Mouse (Mus musculus) activated CD4-positive, CD25-positive, alpha-beta regulatory T cell, adult 4 months (primary cell): ENCODE results near the gene Aggf1. TPM values are rescaled to one million over a fixed set of nuclear protein-coding genes. Genes with fewer than 3 reads are reported as not detected.

Experiments
- ATAC-seq: one replicate; pipeline ENCODE4 v1.8.0; 2017
- polyA plus RNA-seq, 2 experiments: library from polyadenylated mRNA; unstranded; fragments of 100-300 nt; shearing (Covaris generic); gene quantifications; one replicate each; pipeline ENCODE4 v1.2.1; 2017

The Aggf1 gene
- polyA plus RNA-seq, 2 experiments from 2014 or later: 11.3 to 12.4 TPM

DNA sequence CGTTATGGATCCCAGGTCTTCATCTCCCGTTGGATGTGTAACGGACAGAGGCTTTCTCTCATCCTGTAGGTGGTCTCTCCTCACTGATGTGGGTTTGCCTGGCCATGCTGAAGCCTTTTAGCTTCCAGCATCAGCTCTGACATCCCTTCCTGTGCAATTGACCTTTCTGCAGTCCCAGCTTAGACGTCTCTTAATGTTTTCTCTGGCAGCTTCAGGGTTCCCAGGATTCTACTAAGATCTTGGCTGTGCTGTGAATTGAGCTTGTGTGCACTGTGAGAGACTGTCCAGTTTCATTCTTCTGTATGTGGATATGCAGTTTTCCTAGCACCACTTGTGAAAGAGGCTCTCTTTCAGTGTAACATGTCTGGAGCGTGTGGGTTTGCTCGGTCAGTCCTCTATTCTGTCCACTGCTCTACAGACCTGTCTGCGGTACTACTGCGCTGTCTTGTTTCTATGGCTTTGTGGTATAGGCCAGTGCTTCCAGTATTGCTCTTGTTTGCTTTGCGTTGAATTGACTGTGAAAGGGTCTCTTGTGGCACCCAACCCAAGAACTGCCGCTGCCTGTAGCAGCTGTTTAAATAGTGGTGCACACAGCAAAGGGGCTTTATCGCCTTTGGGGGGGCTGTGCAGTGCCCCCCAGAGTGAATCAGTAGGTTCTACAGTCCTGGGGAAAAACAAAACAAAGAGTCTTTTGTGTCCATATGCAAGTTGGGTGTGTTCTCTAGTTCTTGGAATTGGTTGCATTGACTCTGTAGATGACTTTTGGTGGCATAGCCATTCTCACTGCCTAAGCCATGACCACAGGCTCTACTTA is 42.9 kb downstream of the Aggf1 start:
- ATAC-seq: no peak

DNA sequence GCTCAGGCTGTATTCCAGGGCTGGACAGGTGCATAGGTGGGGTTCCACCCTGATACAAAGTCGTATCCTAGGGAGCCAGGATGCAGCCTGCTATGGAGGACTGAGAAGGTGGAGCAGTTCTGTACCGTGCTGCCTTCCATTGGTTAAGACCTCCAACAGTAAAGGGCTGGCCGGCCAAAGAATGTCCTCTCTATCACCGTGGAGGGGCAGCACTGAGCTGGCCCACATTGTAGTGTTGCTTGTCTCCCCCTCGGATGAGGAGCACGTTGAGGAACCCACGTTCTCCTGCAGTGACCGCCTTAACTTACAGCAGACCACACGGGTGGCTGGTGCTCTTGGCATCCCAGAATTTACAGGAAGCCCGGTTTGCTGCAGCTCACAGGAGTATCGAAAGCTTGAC is 44.6 kb downstream of the Aggf1 start:
- no peak for ATAC-seq

DNA sequence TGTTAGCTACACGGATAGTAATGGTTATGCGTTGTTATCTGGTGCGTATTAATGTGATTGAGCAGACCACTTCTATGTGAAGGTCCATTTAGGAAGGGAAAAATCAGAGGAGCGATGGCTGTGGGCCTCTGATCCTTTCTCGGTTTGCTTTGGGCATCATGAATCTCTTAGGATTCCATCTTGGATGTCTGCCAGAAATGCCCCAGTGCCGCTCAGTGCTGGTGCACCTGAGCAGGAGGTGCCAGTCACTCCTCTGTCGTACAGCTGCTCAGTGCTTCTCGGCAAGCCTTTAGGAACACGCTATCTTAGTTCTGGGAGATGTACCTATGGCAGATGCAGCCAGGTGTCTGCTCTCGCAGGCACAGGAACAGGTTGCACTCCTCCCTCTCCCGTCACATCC is 46.4 kb downstream of the Aggf1 start:
- ATAC-seq: no peak

DNA sequence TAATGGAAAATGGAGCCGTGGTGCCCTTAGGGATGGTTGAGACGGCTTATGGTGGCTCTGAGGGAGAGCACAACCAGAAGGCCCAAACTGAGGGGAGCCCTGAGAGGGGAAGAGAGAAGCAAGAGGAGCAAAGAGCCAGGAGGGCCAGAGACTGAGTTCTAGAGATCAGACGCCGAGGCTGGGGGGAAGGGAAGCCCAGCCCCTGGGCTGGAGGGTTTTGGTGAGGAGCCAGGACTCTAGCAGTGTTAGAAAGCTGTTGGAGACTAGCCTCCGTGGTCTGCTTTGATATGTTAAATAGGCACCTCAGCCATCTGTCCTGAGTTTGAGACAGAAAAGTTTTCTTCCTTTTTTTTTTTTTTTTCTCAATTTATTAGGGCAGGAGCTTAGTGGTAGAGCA is 47.8 kb downstream of the Aggf1 start:
- ATAC-seq: no peak

DNA sequence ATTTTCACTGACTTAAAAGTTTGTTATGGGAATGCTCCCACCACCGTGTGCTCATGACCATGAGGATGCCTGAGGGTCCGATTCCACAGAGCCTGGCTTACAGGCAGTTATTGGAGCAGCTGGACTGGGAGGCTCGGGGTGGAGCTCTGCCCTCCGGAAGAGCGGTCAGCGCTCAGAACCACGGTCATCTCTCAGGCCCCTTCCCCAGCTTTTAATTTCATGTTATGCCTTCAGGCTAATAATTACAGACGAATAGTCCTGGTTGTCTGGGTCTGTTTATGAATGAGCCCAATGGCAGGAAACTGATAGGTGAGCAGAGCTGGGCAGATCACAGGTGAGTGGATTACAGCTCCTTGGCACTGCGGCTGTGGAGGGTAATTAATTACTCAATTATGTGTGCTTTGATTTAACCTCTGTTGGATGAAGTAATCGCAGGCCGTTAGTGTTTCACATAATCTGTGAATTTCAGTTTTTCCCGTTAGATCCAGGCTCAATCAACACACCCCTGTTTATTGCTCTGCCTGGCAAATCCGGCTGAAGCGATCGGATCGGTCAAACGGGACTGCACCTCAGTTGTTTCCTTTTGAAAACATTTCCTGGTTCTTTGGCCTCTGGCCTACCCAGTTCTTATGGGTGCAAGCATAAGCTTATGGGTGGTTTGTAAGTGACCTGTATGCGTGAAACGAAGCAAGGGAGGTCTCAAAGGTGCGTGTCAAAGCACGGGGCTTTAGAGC is 48.4 kb downstream of the Aggf1 start:
- no peak for ATAC-seq

DNA sequence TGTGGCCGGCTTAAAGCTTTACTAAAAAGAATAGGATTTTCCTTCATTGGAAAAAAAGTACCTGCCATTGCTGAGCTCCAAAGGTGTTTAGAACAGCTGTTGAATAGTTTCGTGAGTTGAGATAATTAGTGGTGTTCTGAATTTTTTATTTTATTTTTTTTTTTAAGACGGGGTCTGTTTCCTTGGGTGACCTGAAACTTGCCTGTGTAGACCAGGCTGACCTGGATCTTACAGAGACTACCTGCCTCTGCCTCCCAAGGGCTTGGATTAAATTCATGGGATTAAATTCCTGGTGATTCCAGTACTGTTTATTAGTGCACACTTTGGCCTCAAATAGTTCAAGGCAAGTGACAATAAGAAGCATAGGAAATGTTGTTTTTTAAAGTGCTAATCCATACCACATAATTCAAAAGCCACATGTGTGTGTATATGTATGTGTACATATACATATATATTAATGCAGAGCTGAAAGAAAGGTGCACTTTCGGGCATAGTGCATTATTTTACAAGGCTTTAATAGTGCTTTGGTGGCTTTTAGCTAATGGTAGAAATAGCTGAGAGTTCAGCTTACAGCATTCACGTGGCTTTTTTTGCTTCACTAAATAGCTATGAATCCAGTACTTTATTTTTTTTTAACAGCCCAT is 49.1 kb downstream of the Aggf1 start:
- ATAC-seq: no peak

DNA sequence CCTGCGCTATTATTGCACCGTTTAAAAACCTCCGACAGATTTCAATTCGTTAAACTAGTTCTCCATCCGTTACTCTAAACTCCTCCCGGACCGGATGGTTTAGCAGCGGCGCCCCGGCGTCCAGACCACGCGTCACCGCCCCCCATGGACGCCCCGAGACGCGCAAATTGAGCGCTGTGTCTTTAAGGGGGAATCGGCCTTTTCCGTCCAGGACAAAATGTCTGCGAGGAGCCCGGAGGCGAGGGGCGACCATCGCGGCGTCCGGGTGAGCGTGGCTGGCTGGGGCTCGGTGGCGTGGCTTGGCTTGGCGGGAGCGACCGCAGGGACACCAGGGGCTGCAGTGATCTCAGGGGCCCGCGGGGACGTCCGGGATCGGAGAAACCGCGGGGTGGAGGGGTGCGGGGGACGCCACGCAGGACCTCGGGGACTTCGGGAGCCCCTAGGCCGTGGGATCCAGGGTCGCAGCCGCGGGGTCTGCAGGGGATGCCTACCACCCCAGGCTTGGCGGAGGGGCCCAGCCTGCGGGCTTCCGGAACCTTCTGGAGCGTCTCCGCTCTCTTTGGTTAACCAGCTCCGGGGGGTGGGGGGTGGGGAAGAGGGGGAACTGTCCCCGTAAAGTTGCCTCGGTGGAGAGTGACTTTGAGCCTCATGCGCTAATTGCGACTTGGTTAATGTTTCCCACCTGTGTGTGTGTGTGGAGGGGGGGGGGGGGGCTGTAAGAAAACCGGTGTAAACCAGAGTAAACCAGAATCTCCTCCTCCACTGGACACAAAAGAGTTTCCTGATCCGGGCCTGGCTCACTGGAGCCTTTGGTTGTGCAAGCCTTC is 49.9 kb downstream of the Aggf1 start:
- peak; percentile 46 for ATAC-seq

DNA sequence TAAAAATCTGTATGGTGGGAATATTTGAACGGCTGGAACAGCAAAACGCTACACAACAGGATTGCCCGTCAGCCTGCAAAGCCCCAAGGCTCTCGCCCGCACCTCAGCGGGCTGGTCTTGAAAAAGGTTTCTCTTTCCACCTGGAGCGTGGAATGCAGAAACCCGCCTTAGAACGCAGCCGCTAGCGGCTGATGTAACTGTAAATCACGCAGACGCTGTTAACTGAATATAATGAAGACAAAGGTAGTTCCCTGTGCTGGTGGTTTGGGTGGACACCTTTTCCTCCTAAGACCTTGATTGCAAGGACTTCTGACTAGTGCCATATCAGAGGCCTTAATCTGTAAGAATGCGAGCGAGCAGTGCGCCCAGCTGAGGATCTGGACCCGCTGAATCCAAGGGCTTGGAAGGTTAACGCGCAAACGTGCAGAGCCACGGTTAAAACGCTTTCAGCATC is 50.5 kb downstream of the Aggf1 start:
- peak; percentile 11 for ATAC-seq

DNA sequence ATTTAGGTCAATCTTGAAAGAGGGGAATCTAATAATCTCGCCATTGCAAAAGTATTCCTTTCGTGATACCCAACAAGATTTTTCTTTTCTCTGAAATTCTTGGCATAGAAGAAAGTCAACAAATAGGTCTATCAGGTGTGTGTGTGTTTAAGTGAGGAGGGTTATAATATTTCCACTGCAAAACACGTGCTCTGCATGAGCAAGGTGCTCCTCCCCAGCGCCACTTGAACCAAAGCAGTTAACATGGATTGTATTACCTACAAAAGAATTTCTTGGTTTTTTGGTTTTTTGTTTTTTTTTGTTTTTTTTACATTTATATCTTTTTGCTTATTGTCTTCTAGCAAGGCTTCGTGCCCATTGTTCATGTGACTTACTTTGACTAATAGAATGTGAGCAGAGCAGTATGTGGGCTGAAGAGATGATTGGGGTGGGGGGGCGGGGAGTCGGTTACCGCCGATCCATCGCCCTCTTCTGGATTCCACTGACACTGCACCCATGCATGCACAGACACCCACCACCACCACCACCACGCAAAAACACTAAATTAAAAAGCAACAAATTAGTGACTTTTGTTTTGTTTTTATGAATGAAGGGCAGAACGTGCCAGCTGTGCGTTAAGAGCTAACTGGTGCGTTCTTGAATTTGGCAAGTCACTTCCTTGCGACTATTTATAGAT is 51.1 kb downstream of the Aggf1 start:
- ATAC-seq: peak; percentile 47

DNA sequence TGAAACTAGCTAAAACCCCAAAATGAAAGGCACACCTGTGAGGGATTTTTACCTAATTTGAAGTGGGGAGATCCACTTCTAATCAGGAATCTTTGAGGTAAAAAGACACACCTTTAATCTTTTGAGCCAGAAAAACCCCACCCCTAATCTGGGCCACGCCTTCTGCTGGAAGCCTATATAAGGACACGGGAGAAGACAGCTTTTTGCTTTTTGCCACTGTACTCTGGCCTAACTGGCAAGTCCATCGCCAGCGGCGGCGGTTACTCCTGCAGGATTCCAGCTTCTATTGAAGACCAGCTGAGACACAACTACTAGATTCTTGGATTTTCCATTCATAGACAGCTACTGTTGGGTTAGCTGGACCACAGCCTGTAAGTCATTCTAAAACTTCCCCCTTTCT is 51.8 kb downstream of the Aggf1 start, which contains the start of gene Zbed3:
Gene Zbed3 (plus strand): TSS at position 213 of the 400 bp plus-strand sequence.
- ATAC-seq: no peak

DNA sequence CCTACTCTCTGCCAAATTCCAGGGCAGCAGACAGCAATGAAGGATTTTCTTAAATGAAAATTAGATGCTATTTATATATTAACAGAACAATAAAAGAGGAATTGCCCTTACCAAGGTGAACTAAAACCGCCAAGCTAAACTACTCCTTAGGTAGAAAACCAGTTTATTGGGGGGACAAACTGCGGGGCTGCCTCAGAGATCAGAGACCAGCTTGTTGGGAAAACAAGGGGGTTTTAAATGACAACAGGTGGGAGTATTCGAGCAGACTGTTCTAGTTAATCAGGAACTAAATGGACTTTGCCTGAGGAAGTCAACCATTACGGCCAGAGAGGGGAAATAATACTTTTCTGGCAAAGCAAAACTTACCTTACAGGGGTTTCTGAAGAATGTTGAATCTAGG is 54.7 kb downstream of the Aggf1 start:
- ATAC-seq: no peak

DNA sequence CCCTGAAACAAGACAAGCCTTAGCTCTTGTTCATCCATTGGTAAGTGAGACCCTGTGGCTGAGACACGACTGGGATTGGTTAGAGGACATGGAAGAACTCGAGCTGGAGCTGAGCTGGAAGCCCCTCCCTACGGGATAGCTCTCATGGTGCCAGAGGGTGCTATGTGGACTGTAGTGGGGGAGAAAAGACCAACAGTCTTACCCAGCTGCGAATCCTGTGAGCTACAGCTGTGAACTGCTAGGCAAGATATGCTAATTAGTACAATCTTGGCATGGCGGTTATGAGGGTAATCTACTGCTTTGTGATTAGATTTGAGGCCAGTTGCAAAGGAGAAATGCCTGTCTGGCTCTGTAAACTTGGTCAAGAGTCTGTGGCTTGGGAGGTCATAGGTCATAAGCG is 56.0 kb downstream of the Aggf1 start:
- ATAC-seq: no peak

DNA sequence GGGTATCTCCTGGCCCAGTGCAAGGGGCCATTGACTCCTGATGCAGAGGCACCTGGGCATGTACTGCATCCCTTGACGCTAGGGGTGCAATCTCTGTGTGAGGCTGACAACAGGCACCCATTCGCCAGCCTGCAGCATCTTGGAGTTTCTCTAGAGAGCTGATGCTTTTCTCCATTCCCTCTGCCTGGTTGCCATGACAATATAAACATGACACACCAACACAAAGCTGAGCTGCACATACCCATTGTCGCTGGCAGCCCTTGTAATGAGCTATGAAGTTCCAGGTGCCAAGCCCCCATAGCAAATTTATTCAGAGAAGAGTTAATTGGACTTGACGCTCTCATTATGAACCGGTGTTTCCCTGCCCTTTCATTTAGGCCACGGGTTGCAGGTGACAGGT is 63.1 kb downstream of the Aggf1 start:
- ATAC-seq: no peak

DNA sequence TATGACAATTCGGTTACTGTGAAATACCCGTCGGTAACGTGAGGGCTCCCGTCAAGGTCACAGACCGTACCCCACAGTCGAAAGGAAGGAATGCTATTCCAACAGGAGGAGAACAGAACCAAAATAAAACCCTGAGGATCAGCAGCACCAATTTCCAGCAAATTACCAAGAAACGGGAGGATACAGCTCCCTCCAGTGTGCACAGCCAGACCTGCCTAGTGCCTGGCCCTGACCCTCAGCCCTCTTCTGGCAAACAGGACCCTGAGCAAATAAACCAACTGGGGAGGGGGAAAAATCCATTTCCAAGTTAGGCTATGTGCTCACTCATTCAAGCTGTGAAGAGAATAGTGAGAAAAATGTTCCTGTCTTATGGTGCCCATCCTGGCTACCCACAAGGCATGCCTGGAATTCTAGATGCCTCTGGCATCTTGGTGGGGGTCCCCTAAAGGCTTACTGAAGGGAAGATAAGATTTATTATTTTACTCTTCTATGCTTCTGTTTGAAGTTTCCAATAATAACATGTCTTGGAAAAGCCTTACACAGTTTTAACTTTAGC is 68.0 kb downstream of the Aggf1 start:
- no peak for ATAC-seq

DNA sequence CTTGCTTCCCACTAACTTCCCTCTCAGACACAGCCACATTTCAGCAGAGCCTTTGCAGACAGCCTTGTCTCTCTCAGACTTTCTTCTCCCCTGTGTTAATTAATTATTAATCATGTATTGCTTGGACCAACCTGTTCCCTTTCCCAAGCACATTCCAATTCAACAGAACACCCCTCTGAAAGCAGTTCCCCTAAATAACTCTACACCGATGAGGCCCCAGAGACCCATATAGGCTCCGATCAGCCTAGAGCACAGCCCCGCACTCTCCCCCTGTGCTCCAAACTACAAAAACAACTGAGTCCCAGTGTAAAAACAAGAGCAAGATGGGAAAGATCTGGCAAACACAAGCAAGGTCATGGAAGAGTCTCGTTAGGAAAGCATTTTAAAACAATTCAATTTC is 68.6 kb downstream of the Aggf1 start:
- ATAC-seq: no peak

Other genes starting within 250 kb of the Aggf1 start
- 1 to 10 TPM in 1 of 2 experiments, under 1 TPM in 1; 0.54 to 1.2 TPM for gene Pde8b, start 125.0 kb downstream of the Aggf1 start, polyA plus RNA-seq
- 1 to 10 TPM; 1.5 to 1.9 TPM for gene Zbed3, start 51.7 kb downstream of the Aggf1 start, polyA plus RNA-seq
- gene Crhbp, start 69.6 kb upstream of the Aggf1 start, polyA plus RNA-seq: not detected
- gene S100z, start 103.4 kb upstream of the Aggf1 start, polyA plus RNA-seq: not detected
- gene F2rl1, start 149.9 kb upstream of the Aggf1 start, polyA plus RNA-seq: 10 to 100 TPM; 17.0 to 21.0 TPM
- gene F2r, start 243.1 kb upstream of the Aggf1 start, polyA plus RNA-seq: 10 to 100 TPM; 32.9 to 37.3 TPM